Mouse (Mus musculus): Measurements from ENCODE around the gene Cacna1c. TPM values are rescaled to one million over a fixed set of nuclear protein-coding genes. Genes with fewer than 3 reads are reported as not detected.

Cacna1c gene
- polyA plus RNA-seq, 1 experiment from 2014 or later, result 4.0 TPM

GRCm38 (mm10) chr6:119021226-119021625, 175.0 kb downstream of the Cacna1c start:
- WGBS, result 83% methylated on average over 8 of the region's 8 CpGs
- no peak for DNase-seq (ENCODE audit: low spot score)

GRCm38 (mm10) chr6:119018956-119019355, 177.3 kb downstream of the Cacna1c start:
- Histone ChIP-seq H3K27ac (ENCODE audit: low read depth, low read length) (no peak overlapping the region), H3K9me3 (ENCODE audit: control insufficient read depth, low read length) (no peaks in the 10 kb centered on the region), H3K4me3 (ENCODE audit: low read depth, low read length) (no peak overlapping the region), H3K4me2 (replicated peaks; ENCODE audit: low read depth, low read length) (no peak overlapping the region), H3K9ac (ENCODE audit: low read depth, low read length) (no peak overlapping the region), H3K36me3 (ENCODE audit: control insufficient read depth, insufficient read depth, low read length) (no peaks in the 10 kb centered on the region), H3K27me3 (ENCODE audit: control insufficient read depth, insufficient read depth, low read length) (no peaks in the 10 kb centered on the region), H3K4me1 (replicated peaks; ENCODE audit: control insufficient read depth, insufficient read depth, low read length) (no peaks in the 10 kb centered on the region)
- ATAC-seq (ENCODE audit: low FRiP score), result no peak
- 91% methylated on average over 6 of the region's 6 CpGs for WGBS
- no peak for DNase-seq (ENCODE audit: low spot score)

More at GRCm38 (mm10) chr6:119021226-119021625, 175.0 kb downstream of the Cacna1c start:
- Histone ChIP-seq H3K4me1 (replicated peaks; ENCODE audit: control insufficient read depth, insufficient read depth, low read length) (no peaks in the 10 kb centered on the region), H3K9me3 (ENCODE audit: control insufficient read depth, low read length) (no peaks in the 10 kb centered on the region), H3K36me3 (ENCODE audit: control insufficient read depth, insufficient read depth, low read length) (no peaks in the 10 kb centered on the region), H3K9ac (ENCODE audit: low read depth, low read length) (no peak overlapping the region), H3K27me3 (ENCODE audit: control insufficient read depth, insufficient read depth, low read length) (no peaks in the 10 kb centered on the region), H3K27ac (ENCODE audit: low read depth, low read length) (no peak overlapping the region), H3K4me3 (ENCODE audit: low read depth, low read length) (no peak overlapping the region), H3K4me2 (replicated peaks; ENCODE audit: low read depth, low read length) (no peak overlapping the region)
- no peak for ATAC-seq (ENCODE audit: low FRiP score)

- Histone ChIP-seq H3K9ac (ENCODE audit: low read depth, low read length) (no peak overlapping the region), H3K4me2 (replicated peaks; ENCODE audit: low read depth, low read length) (no peak overlapping the region), H3K27me3 (ENCODE audit: control insufficient read depth, insufficient read depth, low read length) (no peaks in the 10 kb centered on the region), H3K9me3 (ENCODE audit: control insufficient read depth, low read length) (no peaks in the 10 kb centered on the region), H3K27ac (ENCODE audit: low read depth, low read length) (no peak overlapping the region), H3K36me3 (ENCODE audit: control insufficient read depth, insufficient read depth, low read length) (no peaks in the 10 kb centered on the region), H3K4me3 (ENCODE audit: low read depth, low read length) (no peak overlapping the region), H3K4me1 (replicated peaks; ENCODE audit: control insufficient read depth, insufficient read depth, low read length) (no peaks in the 10 kb centered on the region)
- WGBS, result 97% methylated on average over 2 of the region's 2 CpGs
- DNase-seq (ENCODE audit: low spot score), result no peak
- ATAC-seq (ENCODE audit: low FRiP score), result no peak
Measured at GRCm38 (mm10) chr6:119018256-119018655, 178.0 kb downstream of the Cacna1c start.

- no peaks in the 10 kb centered on the region for H3K36me3 ChIP-seq (ENCODE audit: control insufficient read depth, insufficient read depth, low read length)
- no peak for DNase-seq (ENCODE audit: low spot score)
Measured at GRCm38 (mm10) chr6:119017498-119017897, 178.7 kb downstream of the Cacna1c start.

GRCm38 (mm10) chr6:119015346-119015745, 180.9 kb downstream of the Cacna1c start:
- WGBS, result 65% methylated on average over 2 of the region's 2 CpGs
- Histone ChIP-seq H3K36me3 (ENCODE audit: control insufficient read depth, insufficient read depth, low read length) (no peaks in the 10 kb centered on the region), H3K4me3 (ENCODE audit: low read depth, low read length) (no peak overlapping the region), H3K4me2 (replicated peaks; ENCODE audit: low read depth, low read length) (no peak overlapping the region), H3K4me1 (replicated peaks; ENCODE audit: control insufficient read depth, insufficient read depth, low read length) (no peaks in the 10 kb centered on the region), H3K9me3 (ENCODE audit: control insufficient read depth, low read length) (no peaks in the 10 kb centered on the region), H3K9ac (ENCODE audit: low read depth, low read length) (no peak overlapping the region), H3K27ac (ENCODE audit: low read depth, low read length) (no peak overlapping the region), H3K27me3 (ENCODE audit: control insufficient read depth, insufficient read depth, low read length) (no peaks in the 10 kb centered on the region)
- no peak for DNase-seq (ENCODE audit: low spot score)
- ATAC-seq (ENCODE audit: low FRiP score), result no peak

More at GRCm38 (mm10) chr6:119017498-119017897, 178.7 kb downstream of the Cacna1c start:
- no peaks in the 10 kb centered on the region for H3K4me1 ChIP-seq (replicated peaks; ENCODE audit: control insufficient read depth, insufficient read depth, low read length)
- H3K4me3 ChIP-seq (ENCODE audit: low read depth, low read length), result no peak overlapping the region
- 85% methylated on average over 10 of the region's 10 CpGs for WGBS
- no peaks in the 10 kb centered on the region for H3K9me3 ChIP-seq (ENCODE audit: control insufficient read depth, low read length)
- no peaks in the 10 kb centered on the region for H3K27me3 ChIP-seq (ENCODE audit: control insufficient read depth, insufficient read depth, low read length)
- ATAC-seq (ENCODE audit: low FRiP score), result no peak
- H3K4me2 ChIP-seq (replicated peaks; ENCODE audit: low read depth, low read length), result no peak overlapping the region
- H3K27ac ChIP-seq (ENCODE audit: low read depth, low read length), result no peak overlapping the region
- no peak overlapping the region for H3K9ac ChIP-seq (ENCODE audit: low read depth, low read length)

- no peak overlapping the region for H3K9ac ChIP-seq (ENCODE audit: low read depth, low read length)
- H3K9me3 ChIP-seq (ENCODE audit: control insufficient read depth, low read length), result no peaks in the 10 kb centered on the region
- ATAC-seq (ENCODE audit: low FRiP score) (no peak), DNase-seq (ENCODE audit: low spot score) (no peak)
- no peak overlapping the region for H3K4me2 ChIP-seq (replicated peaks; ENCODE audit: low read depth, low read length)
- no peak overlapping the region for H3K27ac ChIP-seq (ENCODE audit: low read depth, low read length)
- H3K4me1 ChIP-seq (replicated peaks; ENCODE audit: control insufficient read depth, insufficient read depth, low read length), result no peaks in the 10 kb centered on the region; the same call in 1 of the 2 replicates
- 88% methylated on average over 13 of the region's 13 CpGs for WGBS
- no peaks in the 10 kb centered on the region for H3K27me3 ChIP-seq (ENCODE audit: control insufficient read depth, insufficient read depth, low read length)
- H3K36me3 ChIP-seq (ENCODE audit: control insufficient read depth, insufficient read depth, low read length), result no peaks in the 10 kb centered on the region
- H3K4me3 ChIP-seq (ENCODE audit: low read depth, low read length), result no peak overlapping the region
Measured at GRCm38 (mm10) chr6:119013168-119014098, 182.8 kb downstream of the Cacna1c start.

GRCm38 (mm10) chr6:119010875-119011274, 185.3 kb downstream of the Cacna1c start:
- no peak for ATAC-seq (ENCODE audit: low FRiP score)

GRCm38 (mm10) chr6:119009526-119009925, 186.7 kb downstream of the Cacna1c start:
- Histone ChIP-seq H3K4me2 (replicated peaks; ENCODE audit: low read depth, low read length) (no peak overlapping the region), H3K27me3 (ENCODE audit: control insufficient read depth, insufficient read depth, low read length) (no peaks in the 10 kb centered on the region), H3K9ac (ENCODE audit: low read depth, low read length) (no peak overlapping the region), H3K4me1 (replicated peaks; ENCODE audit: control insufficient read depth, insufficient read depth, low read length) (no peaks in the 10 kb centered on the region; the same call in 1 of the 2 replicates), H3K9me3 (ENCODE audit: control insufficient read depth, low read length) (no peaks in the 10 kb centered on the region), H3K36me3 (ENCODE audit: control insufficient read depth, insufficient read depth, low read length) (no peaks in the 10 kb centered on the region), H3K27ac (ENCODE audit: low read depth, low read length) (no peak overlapping the region), H3K4me3 (ENCODE audit: low read depth, low read length) (no peak overlapping the region)
- ATAC-seq (ENCODE audit: low FRiP score) (no peak), DNase-seq (ENCODE audit: low spot score) (no peak)
- 85% methylated on average over 7 of the region's 7 CpGs for WGBS

More at GRCm38 (mm10) chr6:119010875-119011274, 185.3 kb downstream of the Cacna1c start:
- H3K4me1 ChIP-seq (replicated peaks; ENCODE audit: control insufficient read depth, insufficient read depth, low read length), result no peaks in the 10 kb centered on the region; the same call in 1 of the 2 replicates
- no peaks in the 10 kb centered on the region for H3K9me3 ChIP-seq (ENCODE audit: control insufficient read depth, low read length)
- DNase-seq (ENCODE audit: low spot score), result no peak
- H3K27me3 ChIP-seq (ENCODE audit: control insufficient read depth, insufficient read depth, low read length), result no peaks in the 10 kb centered on the region
- no peak overlapping the region for H3K4me3 ChIP-seq (ENCODE audit: low read depth, low read length)
- 76% methylated on average over 3 of the region's 3 CpGs for WGBS
- no peaks in the 10 kb centered on the region for H3K36me3 ChIP-seq (ENCODE audit: control insufficient read depth, insufficient read depth, low read length)
- H3K9ac ChIP-seq (ENCODE audit: low read depth, low read length), result no peak overlapping the region
- no peak overlapping the region for H3K4me2 ChIP-seq (replicated peaks; ENCODE audit: low read depth, low read length)
- no peak overlapping the region for H3K27ac ChIP-seq (ENCODE audit: low read depth, low read length)

Data from hindbrain, embryonic 11.5 days (tissue).